Mouse (Mus musculus): Measurements from ENCODE around the gene Fam193a.

DNA sequence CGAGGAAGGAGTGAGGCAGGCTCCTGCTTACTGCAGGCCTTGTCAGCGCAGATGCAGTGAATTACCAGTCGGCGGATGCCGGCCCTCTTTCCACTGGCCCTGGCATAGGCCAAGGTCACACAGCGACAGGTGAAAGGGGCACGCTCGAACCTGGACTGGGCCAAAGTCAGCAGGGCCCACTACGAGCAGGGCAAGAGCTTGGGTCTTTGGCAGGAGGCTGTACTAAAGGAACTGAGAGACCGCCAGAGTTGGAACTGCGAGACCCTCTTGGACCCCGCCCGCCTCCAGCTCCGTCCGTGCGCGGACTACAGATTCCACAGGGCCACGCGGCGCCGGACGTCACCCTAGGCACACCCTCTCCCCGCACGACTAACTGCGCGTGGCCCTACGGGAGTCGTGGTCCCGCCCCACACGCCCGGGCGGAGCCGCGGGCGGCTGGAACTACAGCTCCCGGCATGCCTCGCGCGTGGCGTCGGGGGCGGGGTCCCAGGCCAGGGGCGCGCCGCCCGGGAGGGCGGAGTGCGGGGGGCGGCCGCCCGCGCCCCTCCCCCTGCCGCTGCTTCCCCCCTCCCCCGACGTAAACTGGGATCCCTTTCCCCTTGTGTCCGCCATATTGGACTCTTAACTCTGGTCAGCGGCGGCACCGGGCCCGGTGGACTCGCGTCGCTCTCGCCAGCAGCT is at the start of gene Fam193a:
- TF ChIP-seq POLR2AphosphoS5 (IDR thresholded peaks at IDR 0.05; ENCODE audit: insufficient replicate concordance, low read depth, low read length) (no peak), CTCF (IDR thresholded peaks at IDR 0.05; ENCODE audit: low read depth, low read length) (no peak), GATA2 (IDR thresholded peaks at IDR 0.05; ENCODE audit: borderline replicate concordance, low read depth, low read length) (no peak)

Data from G1E (cell line).